Mouse (Mus musculus): ENCODE data around the gene Gstp1. TPM values are rescaled to one million over a fixed set of nuclear protein-coding genes. Genes with fewer than 3 reads are reported as not detected.
A peak's percentile ranks its signal among the peaks of the same experiment; 100 is the strongest.
"Not testable (repeated sequence)": the region's sequence is repeated elsewhere in the genome, so short reads cannot be mapped to it uniquely, and the experiment has no call there.

Gene Gstp1
- 100 to 1,000 TPM; 354 to 397 TPM for total RNA-seq (2021)
- long read RNA-seq, experiment 1, transcript Gstp1-201 (7 exons, 821 nt): major isoform, 304 of 319 reads
- long read RNA-seq, experiment 1, partial matches to known transcripts: 8 of 319 reads
- long read RNA-seq, experiment 1, other reads (novel, unspliced or antisense): 4 of 319 reads
- long read RNA-seq, experiment 2, transcript Gstp1-201 (7 exons, 821 nt): major isoform, 151 of 157 reads
- long read RNA-seq, experiment 2, partial matches to known transcripts: 4 of 157 reads
- long read RNA-seq, experiment 2, other reads (novel, unspliced or antisense): 2 of 157 reads

GRCm38 (mm10) chr19:4037788-4038232 is at the start of gene Gstp1:
TSS of gene Gstp1 (minus strand) at chr19:4037985.
- DNase-seq: peak; percentile 94 to 95

- DNase-seq: no peak
Measured at GRCm38 (mm10) chr19:4087090-4087489, 49.3 kb upstream of the Gstp1 start.

GRCm38 (mm10) chr19:4086156-4086555 is 48.4 kb upstream of the Gstp1 start:
- DNase-seq: no peak

- no peak for DNase-seq
Measured at GRCm38 (mm10) chr19:4084984-4085383, 47.2 kb upstream of the Gstp1 start.

- DNase-seq: no peak
Measured at GRCm38 (mm10) chr19:4083826-4084225, 46.0 kb upstream of the Gstp1 start.

GRCm38 (mm10) chr19:4083316-4083715 is 45.5 kb upstream of the Gstp1 start:
- DNase-seq: no peak

- no peak for DNase-seq
Measured at GRCm38 (mm10) chr19:4082219-4082965, 44.6 kb upstream of the Gstp1 start.

- DNase-seq: no peak
Measured at GRCm38 (mm10) chr19:4081394-4081793, 43.6 kb upstream of the Gstp1 start, which contains the start of gene Cabp2. TSS of gene Cabp2 (plus strand) at chr19:4081578.

- DNase-seq: no peak
Measured at GRCm38 (mm10) chr19:4080511-4081009, 42.8 kb upstream of the Gstp1 start.

GRCm38 (mm10) chr19:4079594-4079993 is 41.8 kb upstream of the Gstp1 start:
- no peak for DNase-seq

- no peak for DNase-seq
Measured at GRCm38 (mm10) chr19:4075531-4075930, 37.7 kb upstream of the Gstp1 start.

- no peak for DNase-seq
Measured at GRCm38 (mm10) chr19:4072706-4073424, 35.1 kb upstream of the Gstp1 start.

- no peak for DNase-seq
Measured at GRCm38 (mm10) chr19:4071406-4071805, 33.6 kb upstream of the Gstp1 start.

- no peak for DNase-seq
Measured at GRCm38 (mm10) chr19:4070756-4071155, 33.0 kb upstream of the Gstp1 start.

- no peak for DNase-seq
Measured at GRCm38 (mm10) chr19:4070311-4070710, 32.5 kb upstream of the Gstp1 start.

- no peak for DNase-seq
Measured at GRCm38 (mm10) chr19:4068717-4069410, 31.1 kb upstream of the Gstp1 start.

- not testable (repeated sequence) for DNase-seq
Measured at GRCm38 (mm10) chr19:4068242-4068641, 30.5 kb upstream of the Gstp1 start.

- no peak for DNase-seq
Measured at GRCm38 (mm10) chr19:4066877-4067276, 29.1 kb upstream of the Gstp1 start.

GRCm38 (mm10) chr19:4066280-4066679 is 28.5 kb upstream of the Gstp1 start:
- no peak for DNase-seq

- not testable (repeated sequence) for DNase-seq
Measured at GRCm38 (mm10) chr19:4064501-4064900, 26.7 kb upstream of the Gstp1 start.

GRCm38 (mm10) chr19:4063357-4063756 is 25.6 kb upstream of the Gstp1 start:
- DNase-seq: not testable (repeated sequence)

All from adrenal gland, postnatal 36 days (tissue).